Comparison of ENCODE assay signal across 10 mouse cellular contexts in genomic region chr5:113929950-113930647, GRCm38 (mm10). TPM values are rescaled to one million over a fixed set of nuclear protein-coding genes. Genes with fewer than 3 reads are reported as not detected.
DNase-seq lines count a peak whose midpoint lies in the region; ATAC-seq and TF ChIP-seq lines count a peak whose summit lies in the region.
"Had no signal": no experiment of that assay in that cellular context is flagged by ENCODE, and none has a peak within 500 bp of the region (broad histone marks: within the 10 kb centered on the region; RNA-seq: fewer than 3 reads in every experiment).

No protein-coding gene starts in this region.

- no peak overlapping the region for H3K4me2 ChIP-seq in midbrain, embryonic 15.5 days

- no peak overlapping the region for H3K4me3 ChIP-seq in midbrain, embryonic 10.5 days
- no peak overlapping the region for H3K4me3 ChIP-seq in midbrain, embryonic 15.5 days
- H3K4me3 ChIP-seq in small intestine, adult 2 months (ENCODE audit: low read depth, low read length): no peak overlapping the region
- H3K4me3 ChIP-seq: embryonic facial prominence, embryonic 12.5 days had no signal

- 62% methylated on average over 10 of the region's 10 CpGs for WGBS in midbrain, embryonic 10.5 days
- WGBS in midbrain, embryonic 15.5 days: 52% methylated on average over 10 of the region's 10 CpGs
- 33% methylated on average over 10 of the region's 10 CpGs for WGBS in small intestine, adult 2 months

- no peak for DNase-seq in midbrain, embryonic 10.5 days (ENCODE audit: low spot score)
- peak; percentile 62 to 69 for DNase-seq in heart, adult 9 months (ENCODE audit: low spot score in 2 of 2)
- DNase-seq in kidney, postnatal 14 days: peak; percentile 66
- no peak for DNase-seq in testis, postnatal 14 days (ENCODE audit: low spot score)
- DNase-seq in right cerebral cortex, adult 2 months (ENCODE audit: low spot score in 2 of 2): no peak
- DNase-seq: right cerebral cortex, postnatal 14 days had no signal

- TF ChIP-seq POLR2A in small intestine, adult 2 months (IDR thresholded peaks at IDR 0.05; ENCODE audit: low read depth, low read length): no peak

- H3K27me3 ChIP-seq in midbrain, embryonic 10.5 days (ENCODE audit: low read depth, poor library complexity, severe bottlenecking): no peaks in the 10 kb centered on the region
- no peaks in the 10 kb centered on the region for H3K27me3 ChIP-seq in midbrain, embryonic 15.5 days (replicated peaks)
- H3K27me3 ChIP-seq in small intestine, adult 2 months (ENCODE audit: control insufficient read depth, insufficient read depth, low read length): no peaks in the 10 kb centered on the region
- H3K27me3 ChIP-seq: embryonic facial prominence, embryonic 12.5 days had no signal

- no peak overlapping the region for H3K9ac ChIP-seq in midbrain, embryonic 15.5 days

- H3K4me1 ChIP-seq in midbrain, embryonic 10.5 days: peaks cover 18% of the 10 kb centered on the region
- H3K4me1 ChIP-seq in midbrain, embryonic 15.5 days: peaks cover 4% of the 10 kb centered on the region
- H3K4me1 ChIP-seq in small intestine, adult 2 months (ENCODE audit: control insufficient read depth, insufficient read depth, insufficient read length, low read length): peaks cover 15% of the 10 kb centered on the region

- 0 out of 2 replicates have a peak, but pooled peaks cover 5% of the 10 kb centered on the region for H3K9me3 ChIP-seq in midbrain, embryonic 10.5 days (replicated peaks)
- H3K9me3 ChIP-seq in midbrain, embryonic 15.5 days: no peaks in the 10 kb centered on the region
- H3K9me3 ChIP-seq: embryonic facial prominence, embryonic 12.5 days had no signal

- ATAC-seq in midbrain, embryonic 15.5 days (replicated peaks): no peak
- ATAC-seq in megakaryocyte-erythroid progenitor cell, adult 5-6 weeks (replicated peaks; ENCODE audit: low FRiP score, low TSS enrichment, poor library complexity, severe bottlenecking): no peak

- no peaks in the 10 kb centered on the region for H3K36me3 ChIP-seq in midbrain, embryonic 10.5 days
- no peaks in the 10 kb centered on the region for H3K36me3 ChIP-seq in midbrain, embryonic 15.5 days (replicated peaks)
- no peaks in the 10 kb centered on the region for H3K36me3 ChIP-seq in small intestine, adult 2 months (ENCODE audit: control insufficient read depth, insufficient read depth, low read length)
- H3K36me3 ChIP-seq: embryonic facial prominence, embryonic 12.5 days had no signal

- no peak for TF ChIP-seq CTCF in small intestine, adult 2 months (IDR thresholded peaks at IDR 0.05; ENCODE audit: extremely low read depth, insufficient read length, insufficient replicate concordance, low read depth, low read length)

- H3K27ac ChIP-seq in midbrain, embryonic 10.5 days (replicated peaks): peak overlapping the region; percentile 85
- no peak overlapping the region for H3K27ac ChIP-seq in midbrain, embryonic 15.5 days
- peak overlapping the region; percentile 39; the same call in 1 of the 2 replicates for H3K27ac ChIP-seq in small intestine, adult 2 months (ENCODE audit: insufficient read depth, low read depth, low read length)

RNA-seq across cellular contexts. Expression of gene Coro1c, which starts 21.5 kb away (rescaled TPM):
- polyA plus RNA-seq in midbrain, embryonic 10.5 days (2016; fragmentation: Nextera tagmentation; extraction: Ambion mirVana): 205 and 233 TPM in 2 replicates
- 198 and 206 TPM in 2 replicates for polyA plus RNA-seq in midbrain, embryonic 15.5 days (2015; fragmentation: Nextera tagmentation; extraction: Ambion mirVana)
- 68.3 and 144 TPM in 2 replicates for polyA plus RNA-seq in small intestine, adult 2 months (2012; rRNA removed)
- total RNA-seq in megakaryocyte-erythroid progenitor cell, adult 5-6 weeks (2014; fragmentation: Nextera tagmentation): 56.5 and 80.4 TPM in 2 replicates
- 75.7 and 78.0 TPM in 2 replicates for total RNA-seq in megakaryocyte-erythroid progenitor cell, adult 5-6 weeks (2017)

Comparison
In these comparisons a context has a peak if more than half of its experiments do, and no peak if none do; other contexts are left out.
1. DNase-seq: peak in heart, adult 9 months (2 of 2) and kidney, postnatal 14 days (single experiment); none in midbrain, embryonic 10.5 days (single experiment), testis, postnatal 14 days (single experiment) and right cerebral cortex, adult 2 months (0 of 2).